Mouse (Mus musculus): Measurements from ENCODE around the gene Mettl3. TPM values are rescaled to one million over a fixed set of nuclear protein-coding genes. Genes with fewer than 3 reads are reported as not detected.
"Not testable (repeated sequence)": the region's sequence is repeated elsewhere in the genome, so short reads cannot be mapped to it uniquely, and the experiment has no call there.

Mettl3 gene
- polyA plus RNA-seq, 1 experiment: 31.8 TPM

GRCm38 (mm10) chr14:52319361-52319760 lies 14.4 kb upstream of the Mettl3 start:
- no peak overlapping the region for H3K27ac ChIP-seq (ENCODE audit: insufficient read depth, low read depth, low read length)

DNA sequence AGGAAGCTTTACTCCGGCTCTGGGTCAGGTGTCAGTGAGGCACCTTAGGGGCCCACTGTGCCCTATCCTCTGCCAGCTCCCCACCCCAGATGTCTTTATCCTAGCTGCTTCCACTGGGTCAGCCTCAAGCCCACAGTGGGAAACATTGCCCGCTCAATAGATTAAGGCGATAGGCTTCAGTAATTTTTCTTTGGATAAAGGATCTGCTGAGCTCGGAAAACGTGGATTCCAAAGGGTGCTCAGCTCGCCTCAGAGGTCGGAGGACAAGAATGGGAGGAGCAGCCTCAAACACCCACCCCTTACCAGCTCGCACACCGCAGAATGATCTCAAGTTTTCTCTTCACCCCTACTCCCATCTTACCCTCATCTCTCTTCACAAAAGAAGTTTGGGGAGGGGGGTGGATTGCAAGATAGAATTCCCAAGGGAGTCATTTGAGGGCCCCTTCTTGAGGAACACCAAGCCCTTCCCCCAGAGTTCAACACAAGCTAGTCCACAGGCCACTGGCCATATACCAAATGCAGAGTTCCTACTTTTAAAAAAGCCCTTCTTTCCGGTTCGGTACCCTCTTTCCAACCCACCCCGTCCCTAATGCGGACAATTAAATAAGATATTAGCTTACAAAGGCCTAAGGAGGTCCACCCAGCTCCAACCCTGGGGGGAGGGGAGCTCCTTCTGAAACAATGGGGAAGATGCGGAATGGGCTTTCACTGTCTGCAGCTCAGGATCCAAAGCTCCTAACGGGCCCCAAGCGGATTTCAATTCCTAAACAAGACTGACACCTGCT lies 11.7 kb upstream of the Mettl3 start:
- H3K4me3 ChIP-seq (ENCODE audit: insufficient read depth, low read length): peak overlapping the region; percentile 25; the same call in 1 of the 2 replicates
- H3K27ac ChIP-seq (ENCODE audit: insufficient read depth, low read depth, low read length): no peak overlapping the region
- TF ChIP-seq POLR2A (IDR thresholded peaks at IDR 0.05; ENCODE audit: borderline replicate concordance, low read depth, low read length) (no peak), CTCF (IDR thresholded peaks at IDR 0.05; ENCODE audit: low read depth, low read length) (no peak)
- H3K4me1 ChIP-seq (ENCODE audit: control insufficient read depth, insufficient read depth, low read length): peaks cover 16% of the 10 kb centered on the region

More at GRCm38 (mm10) chr14:52319361-52319760, 14.4 kb upstream of the Mettl3 start:
- Histone ChIP-seq H3K4me1 (ENCODE audit: control insufficient read depth, insufficient read depth, low read length) (peaks cover 8% of the 10 kb centered on the region; the same call in 1 of the 2 replicates), H3K4me3 (ENCODE audit: insufficient read depth, low read length) (no peak overlapping the region)
- no peak for TF ChIP-seq CTCF (IDR thresholded peaks at IDR 0.05; ENCODE audit: low read depth, low read length)
- TF ChIP-seq POLR2A (IDR thresholded peaks at IDR 0.05; ENCODE audit: borderline replicate concordance, low read depth, low read length): no peak

DNA sequence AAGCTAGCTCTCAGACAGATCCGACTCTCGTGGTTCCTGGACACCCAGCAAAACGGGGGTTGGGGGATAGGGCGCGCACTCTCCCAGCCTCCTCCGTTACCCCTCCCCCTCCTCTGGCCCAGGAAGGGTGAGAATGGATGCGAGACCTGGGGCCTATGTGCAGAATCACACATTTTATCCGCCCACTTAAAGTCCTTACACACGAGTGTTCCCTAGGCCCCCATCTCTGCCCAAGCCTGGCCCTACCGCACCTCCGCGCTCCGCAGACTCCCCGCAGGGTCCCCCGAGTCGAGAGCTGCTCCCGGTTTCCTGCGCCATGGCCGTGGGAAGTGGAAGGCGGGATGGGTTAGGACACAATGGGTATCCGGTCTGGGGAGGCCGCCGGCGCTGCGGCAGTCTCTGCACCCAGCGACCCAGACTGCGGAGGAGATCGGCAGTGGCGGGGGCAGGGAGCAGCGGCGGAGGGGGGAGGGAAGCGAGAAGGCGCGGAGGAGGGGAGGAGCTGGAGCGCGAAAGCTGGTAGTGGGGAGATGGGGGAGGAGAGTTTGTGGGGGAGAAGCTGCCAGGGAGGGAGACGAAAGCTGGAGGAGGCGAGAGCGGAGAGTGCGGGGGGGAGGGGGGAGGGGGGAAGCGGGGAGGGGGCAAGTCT lies 11.0 kb upstream of the Mettl3 start:
- H3K4me3 ChIP-seq (ENCODE audit: insufficient read depth, low read length): peak overlapping the region; percentile 68
- no peak overlapping the region for H3K27ac ChIP-seq (ENCODE audit: insufficient read depth, low read depth, low read length)
- TF ChIP-seq CTCF (IDR thresholded peaks at IDR 0.05; ENCODE audit: low read depth, low read length) (no peak), POLR2A (IDR thresholded peaks at IDR 0.05; ENCODE audit: borderline replicate concordance, low read depth, low read length) (no peak)

DNA sequence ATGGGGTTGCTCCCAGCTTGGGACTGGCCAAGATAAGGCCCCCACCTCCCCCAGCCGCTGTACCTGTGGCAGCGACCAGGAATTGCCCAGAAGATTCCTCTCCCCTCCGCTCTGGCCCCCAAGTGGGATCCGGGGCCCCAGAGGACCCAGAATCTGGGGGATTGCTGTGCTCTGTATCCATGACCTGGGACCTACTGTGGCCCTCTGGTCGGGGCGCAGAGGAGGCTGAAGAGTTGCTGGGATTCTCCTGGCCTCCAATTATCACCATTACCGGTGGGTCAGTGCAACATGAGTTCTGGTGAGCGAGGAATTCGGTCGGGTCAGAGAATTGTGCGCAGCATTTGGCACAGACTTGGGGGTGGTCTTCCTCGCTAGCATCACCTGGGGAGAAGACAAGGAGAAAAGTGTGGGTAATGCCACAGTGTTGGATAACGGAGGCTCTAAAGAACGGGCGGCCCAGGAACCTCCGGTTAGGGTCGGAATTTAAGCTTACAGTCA lies 10.4 kb upstream of the Mettl3 start:
- no peak for TF ChIP-seq POLR2A (IDR thresholded peaks at IDR 0.05; ENCODE audit: borderline replicate concordance, low read depth, low read length)
- TF ChIP-seq CTCF (IDR thresholded peaks at IDR 0.05; ENCODE audit: low read depth, low read length): no peak
- no peak overlapping the region for H3K27ac ChIP-seq (ENCODE audit: insufficient read depth, low read depth, low read length)
- peaks cover 16% of the 10 kb centered on the region for H3K4me1 ChIP-seq (ENCODE audit: control insufficient read depth, insufficient read depth, low read length)
- peak overlapping the region; percentile 68 for H3K4me3 ChIP-seq (ENCODE audit: insufficient read depth, low read length)

More for the DNA sequence above, 11.0 kb upstream of the Mettl3 start:
- H3K4me1 ChIP-seq (ENCODE audit: control insufficient read depth, insufficient read depth, low read length): peaks cover 16% of the 10 kb centered on the region

DNA sequence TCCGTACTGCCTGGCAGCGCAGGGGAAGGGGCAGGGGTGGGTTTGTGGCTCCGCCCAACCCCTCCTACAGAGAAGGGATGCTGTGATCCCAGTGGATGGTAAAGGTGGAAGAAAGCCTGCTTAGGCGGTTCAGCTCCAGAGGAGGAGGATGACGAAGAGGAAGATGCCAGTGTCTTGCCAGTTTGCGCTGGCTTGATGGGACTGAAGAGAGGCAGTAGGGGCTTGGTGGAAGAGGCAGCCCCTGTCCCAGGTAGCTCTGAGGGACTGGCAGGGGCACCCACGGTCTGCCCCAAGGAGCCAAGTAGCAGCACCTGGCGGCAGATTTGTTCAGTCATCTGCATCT lies 9.9 kb upstream of the Mettl3 start:
- Histone ChIP-seq H3K4me1 (ENCODE audit: control insufficient read depth, insufficient read depth, low read length) (peaks cover 16% of the 10 kb centered on the region), H3K27ac (ENCODE audit: insufficient read depth, low read depth, low read length) (no peak overlapping the region), H3K4me3 (ENCODE audit: insufficient read depth, low read length) (peak overlapping the region; percentile 51)
- no peak for TF ChIP-seq CTCF (IDR thresholded peaks at IDR 0.05; ENCODE audit: low read depth, low read length)
- no peak for TF ChIP-seq POLR2A (IDR thresholded peaks at IDR 0.05; ENCODE audit: borderline replicate concordance, low read depth, low read length)

GRCm38 (mm10) chr14:52313931-52314807 lies 9.2 kb upstream of the Mettl3 start:
- Histone ChIP-seq H3K4me1 (ENCODE audit: control insufficient read depth, insufficient read depth, low read length) (peaks cover 16% of the 10 kb centered on the region), H3K4me3 (ENCODE audit: insufficient read depth, low read length) (peak overlapping the region; percentile 51), H3K27ac (ENCODE audit: insufficient read depth, low read depth, low read length) (no peak overlapping the region)
- TF ChIP-seq CTCF (IDR thresholded peaks at IDR 0.05; ENCODE audit: low read depth, low read length) (peak; percentile 5; the same call in 1 of the 2 replicates), POLR2A (IDR thresholded peaks at IDR 0.05; ENCODE audit: borderline replicate concordance, low read depth, low read length) (no peak)

DNA sequence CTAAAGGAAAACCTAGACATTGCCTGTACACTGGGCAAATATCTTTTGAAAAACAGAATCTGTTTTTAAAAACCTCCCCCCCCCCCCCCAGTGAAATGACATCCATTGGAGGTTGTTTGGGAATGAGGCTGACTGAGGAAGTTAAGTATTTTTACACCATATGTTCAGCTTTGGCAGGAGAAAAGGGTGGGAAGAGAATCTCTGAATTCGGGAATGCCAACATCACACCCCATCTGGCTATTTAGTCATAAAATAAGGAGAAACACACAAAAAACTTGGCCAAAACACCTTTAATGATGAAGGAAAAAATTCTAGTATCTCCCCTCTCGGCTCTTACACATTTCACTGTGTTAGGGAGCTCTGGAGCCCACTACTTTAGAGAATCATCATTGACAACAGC lies 6.0 kb upstream of the Mettl3 start:
- no peak overlapping the region for H3K27ac ChIP-seq (ENCODE audit: insufficient read depth, low read depth, low read length)
- peaks cover 25% of the 10 kb centered on the region for H3K4me1 ChIP-seq (ENCODE audit: control insufficient read depth, insufficient read depth, low read length)
- TF ChIP-seq CTCF (IDR thresholded peaks at IDR 0.05; ENCODE audit: low read depth, low read length) (no peak), POLR2A (IDR thresholded peaks at IDR 0.05; ENCODE audit: borderline replicate concordance, low read depth, low read length) (no peak)
- H3K4me3 ChIP-seq (ENCODE audit: insufficient read depth, low read length): no peak overlapping the region

DNA sequence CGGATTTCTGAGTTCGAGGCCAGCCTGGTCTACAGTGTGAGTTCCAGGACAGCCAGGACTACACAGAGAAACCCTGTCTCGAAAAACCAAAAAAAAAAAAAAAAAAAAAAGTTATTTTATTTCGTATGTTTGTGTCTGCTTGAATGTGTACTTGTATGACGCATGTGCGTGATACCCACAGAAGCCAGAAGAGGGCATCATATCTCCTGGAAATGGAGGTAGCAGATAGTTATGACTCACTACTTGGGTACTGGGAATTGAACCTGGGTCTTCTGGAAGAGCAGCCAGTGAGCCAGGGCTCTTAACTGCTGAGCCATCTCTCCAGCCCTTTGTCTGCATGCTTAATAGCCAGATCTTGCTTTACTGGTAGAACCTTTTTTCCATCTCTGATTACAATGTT lies 5.4 kb upstream of the Mettl3 start:
- not testable (repeated sequence) for H3K27ac ChIP-seq (ENCODE audit: insufficient read depth, low read depth, low read length); H3K4me3 ChIP-seq (ENCODE audit: insufficient read depth, low read length)
- peaks cover 24% of the 10 kb centered on the region for H3K4me1 ChIP-seq (ENCODE audit: control insufficient read depth, insufficient read depth, low read length)

DNA sequence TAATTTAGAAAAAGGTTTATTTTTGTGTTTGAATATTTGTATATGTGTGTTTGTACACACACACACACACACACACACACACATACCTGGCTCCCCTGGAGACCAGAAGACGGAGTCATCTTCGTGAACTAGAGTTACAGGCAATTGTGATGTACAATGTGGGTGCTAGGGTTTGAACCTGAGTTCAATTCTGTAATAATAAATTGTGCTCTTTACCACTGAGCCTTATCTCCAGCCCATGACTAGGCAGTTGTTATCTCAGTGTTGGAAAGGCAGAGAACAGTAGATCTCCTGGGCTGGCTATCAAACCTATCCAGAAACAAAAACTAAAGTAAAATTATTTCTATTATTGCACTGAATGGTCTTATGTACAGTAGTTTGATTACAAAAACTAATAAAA lies 1.2 kb upstream of the Mettl3 start:
- H3K4me3 ChIP-seq (ENCODE audit: insufficient read depth, low read length): no peak overlapping the region
- no peak overlapping the region for H3K27ac ChIP-seq (ENCODE audit: insufficient read depth, low read depth, low read length)
- H3K4me1 ChIP-seq (ENCODE audit: control insufficient read depth, insufficient read depth, low read length): peaks cover 15% of the 10 kb centered on the region
- TF ChIP-seq POLR2A (IDR thresholded peaks at IDR 0.05; ENCODE audit: borderline replicate concordance, low read depth, low read length) (no peak), CTCF (IDR thresholded peaks at IDR 0.05; ENCODE audit: low read depth, low read length) (no peak)

- not testable (repeated sequence) for H3K27ac ChIP-seq (ENCODE audit: insufficient read depth, low read depth, low read length); H3K4me3 ChIP-seq (ENCODE audit: insufficient read depth, low read length)
- peaks cover 15% of the 10 kb centered on the region for H3K4me1 ChIP-seq (ENCODE audit: control insufficient read depth, insufficient read depth, low read length)
Observed at GRCm38 (mm10) chr14:52303517-52303916, 1.4 kb downstream of the Mettl3 start.

Measured in bone marrow macrophage, adult 2 months (primary cell).